Mouse (Mus musculus) heart, adult 2 months (tissue): Measurements from ENCODE around the gene Sp4. TPM values are rescaled to one million over a fixed set of nuclear protein-coding genes. Genes with fewer than 3 reads are reported as not detected.

Experiments used
- DNase-seq, 2 experiments: peaks; one replicate each; pipeline ENCODE4 v3.0.0; 2021
- H3K27ac ChIP-seq: fragments of 200-600 bp; 2 replicates; pipeline ENCODE4 v1.8.1; 2022
- H3K27me3 ChIP-seq: fragments of 200-500 bp; 2 replicates; pipeline ENCODE4 v1.6.1; 2012; ENCODE audit warnings: mild to moderate bottlenecking, low read length, inconsistent platforms, mixed read lengths; ENCODE audit not compliant: control insufficient read depth, insufficient read depth
- H3K36me3 ChIP-seq: fragments of 200-500 bp; 2 replicates; pipeline ENCODE4 v1.6.1; 2012; ENCODE audit warnings: low read length, inconsistent platforms; ENCODE audit not compliant: control insufficient read depth, insufficient read depth
- H3K4me1 ChIP-seq: fragments of 200-500 bp; 2 replicates; pipeline ENCODE4 v1.6.1; 2011; ENCODE audit warnings: low read length; ENCODE audit not compliant: control insufficient read depth, insufficient read depth
- H3K4me3 ChIP-seq: fragments of 200-600 bp; 2 replicates; pipeline ENCODE4 v1.8.1; 2022
- H3K79me2 ChIP-seq: fragments of 200-500 bp; replicated peaks from 2 replicates; pipeline ENCODE4 v1.6.1; 2012; ENCODE audit warnings: mild to moderate bottlenecking, inconsistent platforms, low read length, moderate library complexity, mixed read lengths; ENCODE audit not compliant: control insufficient read depth, insufficient read depth
- H3K9ac ChIP-seq: fragments of 200-500 bp; 2 replicates; pipeline ENCODE4 v1.6.1; 2012; ENCODE audit warnings: low read depth, mild to moderate bottlenecking, control low read depth, inconsistent platforms, low read length, mixed read lengths
- CTCF ChIP-seq: fragments of 200-600 bp; IDR thresholded peaks from 2 replicates; pipeline ENCODE4 v1.8.1; 2022; ENCODE audit warnings: antibody characterized with exemption, mild to moderate bottlenecking, moderate library complexity
- EP300 ChIP-seq: fragments of 200-500 bp; IDR thresholded peaks from 2 replicates; pipeline ENCODE4 v1.6.1; 2011; ENCODE audit warnings: low read depth, low read length, control low read depth; ENCODE audit not compliant: insufficient read depth
- POLR2A ChIP-seq: fragments of 200-500 bp; IDR thresholded peaks from 2 replicates; pipeline ENCODE4 v1.6.1; 2011; ENCODE audit warnings: mild to moderate bottlenecking, low read depth, low read length, control low read depth; ENCODE audit not compliant: insufficient read depth
- WGBS: fragments of 180-500 bp; shearing (Covaris S2); methylation state at CpG from one replicate; pipeline ENCODE4 v1.1.7; 2018; 5-methylcytosine and 5-hydroxymethylcytosine counted together
- intact Hi-C: fragments of 180-260 bp; cut with DNase I; formaldehyde crosslinking; loops from one replicate; pipeline ENCODE4 v1.15.1; 2025
- polyA plus RNA-seq: library from polyadenylated mRNA; depleted of rRNA; stranded (reverse); fragments of >200 nt; gene quantifications from 2 replicates; pipeline ENCODE4 v1.2.3, GENCODE M21; 2012
- total RNA-seq, 2 experiments: library from RNA; stranded (reverse); gene quantifications; 2 replicates each; pipeline ENCODE4 v1.2.3; 2021

Sp4 gene
- total and polyA plus RNA-seq, 3 experiments: 4.4 to 12.0 (median 9.5) TPM

- WGBS: 81% methylated on average over 1 of the region's 1 CpGs
- Histone ChIP-seq H3K36me3 (no peaks in the 10 kb centered on the region; the same call in 1 of the 2 replicates), H3K79me2 (no peaks in the 10 kb centered on the region), H3K4me3 (no peak overlapping the region), H3K4me1 (no peaks in the 10 kb centered on the region), H3K27ac (no peak overlapping the region), H3K9ac (no peak overlapping the region), H3K27me3 (no peaks in the 10 kb centered on the region)
- no peak for DNase-seq
- TF ChIP-seq EP300 (no peak), POLR2A (no peak), CTCF (no peak)
- intact Hi-C loops: no loop called here
Observed at GRCm38 (mm10) chr12:118255292-118255782, 45.9 kb downstream of the Sp4 start.

GRCm38 (mm10) chr12:118221182-118221581, 80.1 kb downstream of the Sp4 start:
- Histone ChIP-seq H3K4me1 (no peaks in the 10 kb centered on the region), H3K36me3 (no peaks in the 10 kb centered on the region), H3K27ac (no peak overlapping the region), H3K27me3 (no peaks in the 10 kb centered on the region), H3K79me2 (no peaks in the 10 kb centered on the region), H3K4me3 (no peak overlapping the region), H3K9ac (no peak overlapping the region)
- intact Hi-C loops: no loop called here
- 27% methylated on average over 3 of the region's 3 CpGs for WGBS
- DNase-seq: no peak
- TF ChIP-seq EP300 (no peak), CTCF (no peak), POLR2A (no peak)

GRCm38 (mm10) chr12:118220062-118220461, 81.2 kb downstream of the Sp4 start:
- Histone ChIP-seq H3K9ac (no peak overlapping the region), H3K79me2 (no peaks in the 10 kb centered on the region), H3K27ac (no peak overlapping the region), H3K27me3 (no peaks in the 10 kb centered on the region), H3K4me3 (no peak overlapping the region), H3K4me1 (no peaks in the 10 kb centered on the region), H3K36me3 (no peaks in the 10 kb centered on the region)
- TF ChIP-seq CTCF (no peak), POLR2A (no peak), EP300 (no peak)
- DNase-seq: no peak
- intact Hi-C loops: no loop called here

GRCm38 (mm10) chr12:118212163-118212562, 89.1 kb downstream of the Sp4 start:
- TF ChIP-seq EP300: no peak
- H3K27ac ChIP-seq: no peak overlapping the region
- no peaks in the 10 kb centered on the region for H3K4me1 ChIP-seq
- H3K27me3 ChIP-seq: no peaks in the 10 kb centered on the region
- no peaks in the 10 kb centered on the region for H3K79me2 ChIP-seq
- 67% methylated on average over 2 of the region's 2 CpGs for WGBS
- intact Hi-C loops: no loop called here
- H3K4me3 ChIP-seq: no peak overlapping the region
- H3K9ac ChIP-seq: no peak overlapping the region
- DNase-seq: no peak
- no peaks in the 10 kb centered on the region for H3K36me3 ChIP-seq

- no peaks in the 10 kb centered on the region for H3K36me3 ChIP-seq
- no peaks in the 10 kb centered on the region for H3K79me2 ChIP-seq
- no peak within 1 kb of the TSS for H3K9ac ChIP-seq
- peaks cover 6% of the 10 kb centered on the region; the same call in 1 of the 2 replicates for H3K27me3 ChIP-seq
- TF ChIP-seq CTCF: no peak
- TF ChIP-seq POLR2A: no peak
- no peak for TF ChIP-seq EP300
- H3K4me1 ChIP-seq: no peaks in the 10 kb centered on the region
- DNase-seq: peak; percentile 66 to 75
- intact Hi-C loops: no loop called here
- no peak within 1 kb of the TSS for H3K27ac ChIP-seq
- peak within 1 kb of the TSS; percentile 47 for H3K4me3 ChIP-seq
- WGBS: under 1% methylated on average over 47 of the region's 47 CpGs
Observed at GRCm38 (mm10) chr12:118198386-118199093, 102.7 kb downstream of the Sp4 start, which contains the start of gene Dnah11. Dnah11 (minus strand) TSS chr12:118199043.

- Histone ChIP-seq H3K27me3 (peaks cover 6% of the 10 kb centered on the region; the same call in 1 of the 2 replicates), H3K79me2 (no peaks in the 10 kb centered on the region), H3K4me3 (no peak overlapping the region), H3K4me1 (no peaks in the 10 kb centered on the region), H3K36me3 (no peaks in the 10 kb centered on the region), H3K9ac (no peak overlapping the region), H3K27ac (no peak overlapping the region)
- TF ChIP-seq EP300 (no peak), CTCF (no peak), POLR2A (no peak)
- WGBS: 63% methylated on average over 2 of the region's 2 CpGs
- DNase-seq: no peak
- intact Hi-C loops: no loop called here
Observed at GRCm38 (mm10) chr12:118196583-118196982, 104.7 kb downstream of the Sp4 start.
